Mouse (Mus musculus) urinary bladder, postnatal 25 days (tissue): ENCODE measurements around the gene Mrpl54.
"Not testable (repeated sequence)": the region's sequence is repeated elsewhere in the genome, so short reads cannot be mapped to it uniquely, and the experiment has no call there.

Source experiments
- DNase-seq: peaks from one replicate; pipeline ENCODE4 v3.0.0; 2022; ENCODE audit warnings: low spot score

The Mrpl54 gene

GRCm38 (mm10) chr10:81229735-81230437 lies 36.8 kb downstream of the Mrpl54 start:
- no peak for DNase-seq

- DNase-seq = not testable (repeated sequence)
Measured at GRCm38 (mm10) chr10:81223731-81224130, 43.0 kb downstream of the Mrpl54 start.

- DNase-seq = no peak
Measured at GRCm38 (mm10) chr10:81221402-81222015, 45.2 kb downstream of the Mrpl54 start.

GRCm38 (mm10) chr10:81217964-81218363 lies 48.8 kb downstream of the Mrpl54 start:
- peak; percentile 71 for DNase-seq

- not testable (repeated sequence) for DNase-seq
Measured at GRCm38 (mm10) chr10:81217267-81217666, 49.5 kb downstream of the Mrpl54 start.

- DNase-seq = no peak
Measured at GRCm38 (mm10) chr10:81216810-81217209, 49.9 kb downstream of the Mrpl54 start.

- DNase-seq = no peak
Measured at GRCm38 (mm10) chr10:81216260-81216659, 50.5 kb downstream of the Mrpl54 start.
